Mouse (Mus musculus): ENCODE data around the gene Vldlr.

GRCm38 (mm10) chr19:27224356-27224755, 8.1 kb downstream of the Vldlr start:
- TF ChIP-seq CTCF (IDR thresholded peaks at IDR 0.05; ENCODE audit: low read depth) (no peak), EP300 (optimal IDR thresholded peaks at IDR 0.05) (no peak)
